Mouse (Mus musculus) c-Kit-negative CD71-positive TER-119-positive erythroid progenitor cells, embryonic 14.5 days (primary cell): ENCODE results near the gene Abl1.

ENCODE experiments used
- DNase-seq: peaks from one replicate; pipeline ENCODE4 v3.0.0-alpha.2; 2013; ENCODE audit warnings: low read depth, low spot score

The Abl1 gene

GRCm38 (mm10) chr2:31823933-31824730 is 136.0 kb downstream of the Abl1 start:
- no peak for DNase-seq

DNA sequence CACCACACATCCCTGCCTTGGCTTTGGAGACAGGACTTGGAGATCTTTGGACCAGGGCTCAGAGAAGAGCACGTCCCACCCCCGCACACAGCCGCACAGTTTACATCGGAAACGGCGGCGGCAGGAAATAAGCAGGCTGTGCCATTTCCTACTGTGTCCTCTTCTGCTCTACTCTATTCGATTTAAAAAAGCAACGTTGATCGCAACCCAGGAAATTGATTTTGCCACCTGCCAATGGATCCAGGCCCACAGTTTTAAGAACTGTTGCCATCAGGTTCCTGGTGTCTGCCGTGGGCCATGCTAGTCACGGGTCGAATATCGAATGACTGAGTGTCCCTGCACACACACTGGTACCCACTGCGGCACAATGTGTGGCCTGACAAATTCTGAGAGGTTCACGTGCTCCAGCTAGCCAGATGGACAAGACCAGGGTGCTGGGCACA is 137.3 kb downstream of the Abl1 start:
- DNase-seq = no peak

GRCm38 (mm10) chr2:31826094-31827085 is 138.2 kb downstream of the Abl1 start:
- no peak for DNase-seq

DNA sequence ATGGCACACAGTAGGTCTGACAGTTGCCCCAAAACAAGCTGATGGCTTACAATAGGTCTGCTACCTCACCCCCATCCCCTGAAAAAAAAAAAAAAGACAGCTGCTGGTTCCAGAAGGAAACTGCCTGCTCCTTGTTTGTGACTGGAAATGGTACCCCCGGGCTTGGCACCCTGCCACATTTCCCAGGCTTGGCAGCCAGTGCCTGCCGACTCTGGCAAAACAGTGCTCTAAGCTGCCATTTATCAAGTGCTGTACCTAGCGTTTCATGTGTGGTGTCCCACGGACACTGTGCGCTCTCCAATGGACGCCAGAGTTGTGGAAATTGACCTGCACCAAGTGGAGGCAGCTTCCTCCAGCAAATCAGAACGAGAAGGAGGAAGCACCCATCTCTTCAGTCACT is 139.7 kb downstream of the Abl1 start:
- DNase-seq = no peak

DNA sequence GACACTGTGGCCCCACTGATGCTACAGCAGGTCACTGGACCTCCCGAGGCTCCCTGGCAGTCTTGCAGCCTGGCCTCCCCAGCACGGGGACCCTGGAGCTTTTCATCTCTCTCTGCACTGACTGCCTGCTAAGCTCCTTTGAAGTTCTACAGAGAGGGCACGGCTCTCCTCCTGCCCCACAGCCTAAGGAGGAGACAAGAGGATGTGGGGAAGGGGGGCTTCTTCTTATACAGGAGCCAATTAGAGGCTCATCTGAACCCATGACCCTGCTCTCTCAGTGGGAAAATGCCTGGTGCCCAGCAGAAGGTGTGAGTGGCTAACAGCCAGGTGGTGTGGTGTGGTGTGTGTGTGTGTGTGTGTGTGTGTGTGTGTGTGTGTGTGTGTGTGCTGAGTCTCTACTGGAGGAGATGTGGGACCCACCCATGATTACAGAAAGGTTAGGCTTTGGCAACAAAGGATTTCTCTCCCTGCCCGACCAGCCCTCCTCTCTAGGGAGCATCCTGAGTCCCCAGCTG is 140.2 kb downstream of the Abl1 start:
- DNase-seq = no peak

GRCm38 (mm10) chr2:31836091-31836490 is 147.9 kb downstream of the Abl1 start:
- no peak for DNase-seq

DNA sequence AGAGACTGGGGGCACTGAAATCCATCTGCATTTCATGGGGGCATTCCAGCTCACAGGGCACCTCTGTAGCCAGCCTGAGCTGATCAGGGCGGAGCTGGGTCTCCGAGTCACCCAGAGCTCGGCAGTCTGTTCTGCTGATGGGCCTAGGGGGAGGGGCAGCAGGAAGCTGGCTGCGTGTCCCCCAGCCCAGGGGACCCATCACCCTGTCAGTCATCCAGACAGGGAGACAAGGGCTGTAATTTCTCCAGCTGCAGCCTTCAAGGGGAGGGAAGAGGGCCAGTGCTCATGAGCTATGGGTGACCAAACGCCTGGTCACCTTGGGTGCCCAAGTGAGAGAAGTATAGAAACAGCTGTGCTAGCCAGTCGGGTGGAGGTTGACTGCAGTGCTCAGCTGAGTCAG is 148.8 kb downstream of the Abl1 start:
- DNase-seq = no peak

DNA sequence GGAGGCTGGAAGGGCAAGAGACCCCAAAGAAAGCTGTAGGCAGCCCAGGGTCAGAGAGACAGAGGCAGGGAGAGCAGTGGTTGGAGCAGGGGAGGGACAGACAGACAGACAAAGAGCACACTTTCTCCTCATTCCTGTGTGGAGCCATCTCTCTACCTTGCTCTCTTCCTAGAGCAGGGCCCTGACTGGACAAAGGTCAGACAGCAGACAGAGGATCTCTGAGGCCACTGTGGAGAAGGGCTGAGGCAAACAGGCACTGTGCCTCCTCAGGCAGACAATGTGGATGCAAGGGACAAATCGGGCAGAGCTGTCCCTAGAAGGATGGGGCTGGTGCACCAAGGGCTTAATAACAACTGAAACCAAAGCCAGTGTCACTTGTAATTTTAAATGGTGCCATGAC is 150.7 kb downstream of the Abl1 start:
- DNase-seq = no peak

DNA sequence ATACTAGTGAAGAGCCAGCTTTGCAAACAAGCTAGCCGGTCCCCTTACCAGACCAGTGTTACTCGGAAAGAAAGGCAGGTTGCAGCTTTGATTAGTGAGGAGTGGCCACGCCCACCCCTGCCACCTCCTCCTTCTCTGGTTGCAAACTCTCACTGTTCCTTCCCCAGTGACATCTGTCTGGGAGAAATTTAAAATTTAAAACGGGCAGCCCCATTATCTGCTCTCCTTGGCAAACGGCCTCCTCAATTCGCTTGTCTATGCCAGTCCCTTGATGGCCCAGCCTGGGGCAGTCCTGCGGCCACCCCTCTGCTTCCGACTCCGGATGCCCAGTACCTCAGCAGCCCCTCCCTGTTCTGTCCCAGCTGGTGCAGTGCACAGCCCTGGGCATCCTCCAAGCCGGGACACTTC is 156.6 kb downstream of the Abl1 start:
- no peak for DNase-seq

GRCm38 (mm10) chr2:31845512-31845895 is 157.3 kb downstream of the Abl1 start:
- no peak for DNase-seq

- DNase-seq = no peak
These were observed 157.9 kb downstream of the Abl1 start, which contains the start of gene Fibcd1 for GRCm38 (mm10) chr2:31845896-31846691. Fibcd1 (minus strand) TSS chr2:31846005.

DNA sequence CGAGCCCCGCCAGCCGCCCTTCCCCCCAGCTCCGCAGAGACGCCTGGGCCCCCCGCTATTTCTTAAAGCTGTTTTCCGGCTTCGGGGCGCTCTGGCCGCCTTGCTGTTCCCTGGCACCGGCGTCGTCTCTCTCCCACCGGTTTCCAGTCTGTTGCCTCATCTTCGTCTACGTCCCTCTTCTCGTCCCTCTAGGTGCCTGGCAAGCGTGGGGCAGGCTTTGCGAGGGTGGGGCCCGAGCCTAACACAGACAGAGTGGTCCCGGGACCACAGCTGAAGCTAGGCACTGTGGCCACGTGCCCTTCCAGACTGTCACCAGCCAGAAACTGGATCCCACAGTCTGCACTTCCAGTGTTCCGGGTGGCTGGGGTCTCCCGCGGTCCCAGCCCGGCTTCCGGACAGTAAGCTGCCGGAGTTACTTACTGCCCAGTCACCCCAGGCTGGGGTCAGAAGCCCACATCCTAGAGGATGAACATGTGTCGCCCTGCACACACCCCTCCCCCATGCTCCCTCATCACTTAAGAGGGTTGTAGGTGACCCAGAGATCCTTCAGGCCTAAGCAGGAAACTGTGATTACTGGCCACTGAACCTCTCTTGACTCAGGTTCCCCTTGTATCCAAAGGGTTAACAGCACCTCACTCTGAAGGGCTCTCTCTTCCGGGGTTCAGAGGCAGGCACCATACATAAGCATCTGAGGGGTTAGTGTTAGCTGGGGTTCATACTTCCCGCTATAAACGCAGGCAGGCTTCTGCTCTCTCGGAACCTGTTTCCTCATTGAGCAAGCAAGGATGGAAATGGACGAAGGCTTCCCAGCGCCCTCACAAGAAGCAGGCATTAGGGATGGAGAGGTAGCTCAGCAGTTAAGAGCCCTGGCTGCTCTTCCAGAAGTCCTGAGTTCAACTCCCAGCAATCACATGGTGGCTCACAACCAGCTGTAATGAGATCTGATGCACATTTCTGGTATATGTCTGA is 158.8 kb downstream of the Abl1 start:
- DNase-seq = no peak

DNA sequence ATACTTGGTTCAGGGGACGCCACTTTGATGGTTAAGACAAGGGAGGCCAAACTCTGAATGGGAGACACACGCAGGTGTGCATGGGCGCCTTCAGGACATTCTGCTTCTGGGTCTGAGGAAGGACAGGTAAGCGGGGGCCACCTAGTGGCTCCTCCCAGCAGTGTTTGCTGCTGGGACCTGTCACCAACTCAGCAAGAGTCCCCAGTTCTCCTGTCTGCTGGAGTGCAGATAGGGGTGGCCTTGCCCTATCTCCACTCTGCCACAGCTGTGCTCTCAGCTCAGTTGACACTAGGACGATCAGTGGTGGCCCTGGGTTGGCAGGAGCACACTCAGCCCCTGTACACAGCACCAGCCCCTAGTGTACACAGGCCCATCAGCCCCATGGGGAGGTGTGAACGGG is 159.7 kb downstream of the Abl1 start:
- DNase-seq = no peak

DNA sequence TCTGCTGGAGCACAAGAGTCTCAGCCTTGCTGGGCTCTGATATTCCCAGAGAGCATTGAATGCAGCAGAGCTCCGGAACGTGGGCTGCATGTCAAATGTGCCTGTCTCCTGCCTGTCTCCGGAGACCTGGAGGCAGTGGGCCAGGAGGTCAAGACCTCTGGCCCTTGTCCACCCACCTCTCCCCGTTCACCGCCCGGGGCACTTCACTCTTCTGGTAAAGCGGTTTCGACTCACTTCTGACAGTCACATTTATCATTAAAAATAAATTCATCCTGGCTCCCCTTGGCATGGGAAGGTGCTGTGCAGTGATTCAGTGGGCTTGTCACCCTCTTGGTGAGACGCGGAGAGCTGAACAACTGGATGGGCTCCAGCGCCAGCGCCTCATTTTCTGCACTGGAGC is 162.0 kb downstream of the Abl1 start:
- DNase-seq = no peak
